Mouse (Mus musculus) G1E (cell line): ENCODE measurements around the gene Krtdap. TPM values are rescaled to one million over a fixed set of nuclear protein-coding genes. Genes with fewer than 3 reads are reported as not detected.
"Not testable (repeated sequence)": the region's sequence is repeated elsewhere in the genome, so short reads cannot be mapped to it uniquely, and the experiment has no call there.

Experiments used
- ATAC-seq: 2 replicates; pipeline ENCODE4 v1.8.0; 2016; ENCODE audit warnings: mild to moderate bottlenecking; ENCODE audit not compliant: insufficient number of reproducible peaks, poor library complexity, low FRiP score, severe bottlenecking; ENCODE audit errors: extremely low read depth
- DNase-seq: peaks from one replicate; pipeline ENCODE4 v3.0.0; 2012; ENCODE audit warnings: low spot score
- H3K27me3 ChIP-seq: 2 replicates; pipeline ENCODE4 v1.6.1; 2012; ENCODE audit warnings: mild to moderate bottlenecking, low read length, inconsistent platforms; ENCODE audit not compliant: insufficient read depth
- H3K36me3 ChIP-seq: replicated peaks from 2 replicates; pipeline ENCODE3; 2012; ENCODE audit warnings: mild to moderate bottlenecking, inconsistent platforms
- H3K4me1 ChIP-seq: 2 replicates; pipeline ENCODE4 v1.6.1; 2012; ENCODE audit warnings: low read depth, low read length, inconsistent platforms, mixed read lengths; ENCODE audit not compliant: insufficient read depth
- H3K4me3 ChIP-seq: 2 replicates; pipeline ENCODE4 v1.5.1; 2012; ENCODE audit warnings: low read depth, mild to moderate bottlenecking, inconsistent platforms, low read length, moderate library complexity, mixed read lengths
- H3K9me3 ChIP-seq: replicated peaks from 2 replicates; pipeline ENCODE4 v1.6.1; 2012; ENCODE audit warnings: inconsistent platforms
- CTCF ChIP-seq: IDR thresholded peaks from 2 replicates; pipeline ENCODE4 v1.5.1; 2012; ENCODE audit warnings: low read depth, low read length, inconsistent platforms, mixed read lengths
- GATA1 ChIP-seq: IDR thresholded peaks from 2 replicates; pipeline ENCODE4 v1.6.1; 2012; ENCODE audit warnings: borderline replicate concordance, low read length, inconsistent platforms, mixed read lengths
- GATA2 ChIP-seq: IDR thresholded peaks from 2 replicates; pipeline ENCODE4 v1.6.1; 2012; ENCODE audit warnings: low read depth, low read length, inconsistent platforms, borderline replicate concordance
- POLR2AphosphoS5 ChIP-seq: IDR thresholded peaks from 2 replicates; pipeline ENCODE4 v1.6.1; 2012; ENCODE audit warnings: low read depth, low read length, inconsistent platforms; ENCODE audit not compliant: insufficient replicate concordance
- TAL1 ChIP-seq: conservative IDR thresholded peaks from 2 replicates; pipeline ENCODE4 v1.6.1; 2012; ENCODE audit warnings: low read depth, low read length, inconsistent platforms, mixed read lengths
- polyA plus RNA-seq: library from polyadenylated mRNA; stranded (reverse); fragments of >175 nt; gene quantifications from 2 replicates; pipeline ENCODE4 v1.2.3, GENCODE M21; 2012
- total RNA-seq, 2 experiments: library from RNA; stranded (forward) in 1 of 2; stranded (reverse) in 1 of 2; fragments of 200-1000 nt in 1 of 2; fragments of >200 nt in 1 of 2; fragmentation: Nextera tagmentation in 1 of 2; gene quantifications; 2 replicates each; pipeline ENCODE4 v1.2.3; 2014 to 2017

Gene Krtdap
- total RNA-seq (2014; fragmentation: Nextera tagmentation) (not detected in 2 replicates), total RNA-seq (2017) (not detected in 2 replicates), polyA plus RNA-seq (not detected in 2 replicates)

GRCm38 (mm10) chr7:30787377-30788022 lies at the start of gene Krtdap:
Krtdap (plus strand) TSS chr7:30787896.
- H3K27me3 ChIP-seq: no peaks in the 10 kb centered on the region; the same call in 1 of the 2 replicates
- no peak for ATAC-seq
- H3K4me1 ChIP-seq: no peaks in the 10 kb centered on the region
- H3K4me3 ChIP-seq: no peak within 1 kb of the TSS
- TF ChIP-seq POLR2AphosphoS5 (no peak), CTCF (no peak)
- DNase-seq: no peak
- H3K36me3 ChIP-seq: no peaks in the 10 kb centered on the region
- H3K9me3 ChIP-seq: no peaks in the 10 kb centered on the region

GRCm38 (mm10) chr7:30742570-30742969 lies 45.1 kb upstream of the Krtdap start:
- peaks cover 34% of the 10 kb centered on the region for H3K36me3 ChIP-seq
- H3K4me1 ChIP-seq, DNase-seq, H3K27me3 ChIP-seq, ATAC-seq, H3K4me3 ChIP-seq, H3K9me3 ChIP-seq: not testable (repeated sequence)

GRCm38 (mm10) chr7:30743617-30744016 lies 44.1 kb upstream of the Krtdap start, which contains the start of gene Gapdhs:
Gapdhs (minus strand) TSS chr7:30743681.
- not testable (repeated sequence) for H3K4me3 ChIP-seq, ATAC-seq, DNase-seq, H3K9me3 ChIP-seq, H3K4me1 ChIP-seq, H3K27me3 ChIP-seq
- peaks cover 27% of the 10 kb centered on the region for H3K36me3 ChIP-seq

GRCm38 (mm10) chr7:30744022-30744598 lies 43.6 kb upstream of the Krtdap start:
- ATAC-seq (no peak), DNase-seq (no peak)
- H3K4me1 ChIP-seq: 0 out of 2 replicates have a peak, but pooled peaks cover 5% of the 10 kb centered on the region

GRCm38 (mm10) chr7:30747525-30748204 lies 40.0 kb upstream of the Krtdap start:
- H3K27me3 ChIP-seq: no peaks in the 10 kb centered on the region
- TF ChIP-seq GATA1 (no peak), TAL1 (no peak), POLR2AphosphoS5 (no peak), CTCF (no peak), GATA2 (no peak)

More at GRCm38 (mm10) chr7:30744022-30744598, 43.6 kb upstream of the Krtdap start:
- Histone ChIP-seq H3K9me3 (no peaks in the 10 kb centered on the region), H3K27me3 (no peaks in the 10 kb centered on the region), H3K4me3 (no peak overlapping the region), H3K36me3 (peaks cover 27% of the 10 kb centered on the region)
- TF ChIP-seq POLR2AphosphoS5: no peak
- TF ChIP-seq CTCF: no peak
- TF ChIP-seq GATA1: no peak
- TF ChIP-seq GATA2: no peak
- TF ChIP-seq TAL1: no peak

GRCm38 (mm10) chr7:30749824-30750606 lies 37.7 kb upstream of the Krtdap start:
- DNase-seq (no peak), ATAC-seq (no peak)
- H3K36me3 ChIP-seq: peaks cover 13% of the 10 kb centered on the region
- H3K9me3 ChIP-seq: peaks cover 4% of the 10 kb centered on the region
- no peaks in the 10 kb centered on the region for H3K27me3 ChIP-seq
- H3K4me1 ChIP-seq: no peaks in the 10 kb centered on the region
- TF ChIP-seq GATA1 (no peak), TAL1 (no peak), CTCF (no peak), GATA2 (no peak), POLR2AphosphoS5 (no peak)
- no peak overlapping the region for H3K4me3 ChIP-seq

More at GRCm38 (mm10) chr7:30747525-30748204, 40.0 kb upstream of the Krtdap start:
- Histone ChIP-seq H3K4me3 (no peak overlapping the region), H3K36me3 (peaks cover 10% of the 10 kb centered on the region), H3K9me3 (no peaks in the 10 kb centered on the region), H3K4me1 (0 out of 2 replicates have a peak, but pooled peaks cover 5% of the 10 kb centered on the region)
- ATAC-seq (no peak), DNase-seq (no peak)
